Mouse (Mus musculus) midbrain, embryonic 10.5 days (tissue): Measurements from ENCODE around the gene Tspan17. TPM values are rescaled to one million over a fixed set of nuclear protein-coding genes. Genes with fewer than 3 reads are reported as not detected.
A peak's percentile ranks its signal among the peaks of the same experiment; 100 is the strongest.

Experiments
- DNase-seq: peaks from one replicate; pipeline ENCODE4 v3.0.0-alpha.2; 2017; ENCODE audit warnings: low spot score
- H3K27ac ChIP-seq: fragments of 300-500 bp; sonication (generic); replicated peaks from 2 replicates; pipeline ENCODE4 v1.5.1; 2016; ENCODE audit warnings: mild to moderate bottlenecking
- H3K27me3 ChIP-seq: fragments of 300-500 bp; sonication (generic); 2 replicates; pipeline ENCODE4 v1.6.1; 2016; ENCODE audit warnings: low read depth, mild to moderate bottlenecking; ENCODE audit not compliant: poor library complexity, severe bottlenecking
- H3K36me3 ChIP-seq: fragments of 300-500 bp; sonication (generic); 2 replicates; pipeline ENCODE4 v1.6.1; 2016; ENCODE audit warnings: mild to moderate bottlenecking, moderate library complexity
- H3K4me1 ChIP-seq: fragments of 300-500 bp; sonication (generic); 2 replicates; pipeline ENCODE4 v1.6.1; 2016
- H3K4me3 ChIP-seq: fragments of 300-500 bp; sonication (generic); 2 replicates; pipeline ENCODE4 v1.5.1; 2016; ENCODE audit warnings: mild to moderate bottlenecking, moderate library complexity
- H3K9me3 ChIP-seq: fragments of 300-500 bp; sonication (generic); replicated peaks from 2 replicates; pipeline ENCODE4 v1.6.1; 2016; ENCODE audit warnings: mild to moderate bottlenecking
- WGBS: fragments of 180-500 bp; shearing (Covaris S2); methylation state at CpG from one replicate; pipeline ENCODE4 v1.1.7; 2016; 5-methylcytosine and 5-hydroxymethylcytosine counted together
- polyA plus RNA-seq: library from polyadenylated mRNA; unstranded; fragments of >200 nt; fragmentation: Nextera tagmentation; extraction: Ambion mirVana; gene quantifications from 2 replicates; pipeline ENCODE4 v1.2.1, GENCODE M21; 2016

The Tspan17 gene
- polyA plus RNA-seq = 12.9 and 20.6 TPM in 2 replicates

DNA sequence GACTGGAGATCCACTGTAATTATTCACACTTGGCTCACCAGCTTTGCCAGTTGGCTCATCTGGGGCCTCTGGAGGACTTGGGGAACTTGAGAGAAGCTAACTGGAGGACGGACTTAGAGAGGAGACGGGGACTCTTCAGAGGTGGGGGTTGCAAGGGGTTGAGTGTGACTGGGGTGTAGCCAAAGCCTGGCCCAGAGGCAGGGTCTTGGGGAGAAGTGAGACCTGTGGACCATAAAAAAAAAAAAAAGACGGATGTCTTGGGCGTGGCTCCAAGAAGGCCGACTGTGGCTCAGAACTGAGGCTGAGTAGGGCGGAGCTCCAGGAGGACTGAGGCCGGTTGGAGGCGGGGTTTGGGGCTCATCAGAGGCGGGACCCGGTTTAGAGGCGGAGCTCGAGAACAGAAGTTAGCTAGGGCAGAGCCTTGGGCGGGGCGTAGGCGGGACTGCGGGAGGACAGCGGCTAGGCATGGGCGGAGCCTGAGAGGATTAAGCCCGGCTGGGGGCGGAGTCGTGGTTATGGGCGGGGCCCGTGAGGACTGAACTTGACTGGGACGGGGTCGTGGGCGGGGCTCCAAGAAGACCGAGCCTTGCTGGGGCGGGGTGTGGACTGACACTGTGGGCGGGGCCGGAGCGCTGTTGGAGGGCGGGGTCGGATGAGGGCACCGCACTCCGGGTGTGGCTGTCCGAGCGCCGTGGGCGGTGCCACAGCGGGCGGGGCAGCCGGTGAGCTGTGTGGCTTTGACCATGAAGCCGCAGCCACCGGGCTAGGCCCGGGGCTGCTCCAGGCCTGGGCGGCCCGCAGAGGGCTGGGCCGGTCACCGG is at the start of gene Tspan17:
TSS of gene Tspan17 (plus strand) at position 638 of the 821 bp plus-strand sequence.
- peaks cover 32% of the 10 kb centered on the region for H3K4me1 ChIP-seq
- H3K27ac ChIP-seq = peak within 1 kb of the TSS; percentile 77
- H3K27me3 ChIP-seq = peaks cover 52% of the 10 kb centered on the region
- peak within 1 kb of the TSS; percentile 69 for H3K4me3 ChIP-seq
- no peaks in the 10 kb centered on the region for H3K9me3 ChIP-seq
- 2% methylated on average over 49 of the region's 49 CpGs for WGBS
- no peaks in the 10 kb centered on the region for H3K36me3 ChIP-seq
- peak; percentile 99 for DNase-seq

DNA sequence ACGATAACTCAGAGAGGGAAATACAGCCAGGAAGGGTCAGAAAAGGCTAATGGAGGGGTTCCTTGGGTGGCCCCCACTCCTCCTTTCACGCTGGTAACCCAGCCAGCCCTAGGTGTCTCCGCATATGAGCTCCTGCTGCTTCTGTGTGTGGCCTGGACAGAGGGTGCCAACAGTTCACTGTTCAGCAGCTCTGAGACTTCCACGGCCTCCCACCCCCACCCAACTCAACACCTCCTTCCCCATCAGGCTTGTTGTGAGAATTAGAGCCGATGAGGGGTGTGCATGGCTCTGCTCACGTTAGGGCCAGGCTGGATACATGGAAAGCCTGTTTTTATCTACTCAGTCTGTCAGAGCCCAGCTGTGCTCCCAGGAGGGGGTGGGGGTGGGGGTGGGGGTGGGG is 43.1 kb upstream of the Tspan17 start:
- Histone ChIP-seq H3K4me3 (no peak overlapping the region), H3K36me3 (0 out of 2 replicates have a peak, but pooled peaks cover 15% of the 10 kb centered on the region), H3K27ac (no peak overlapping the region), H3K9me3 (no peaks in the 10 kb centered on the region), H3K27me3 (peaks cover 41% of the 10 kb centered on the region), H3K4me1 (peaks cover 44% of the 10 kb centered on the region)
- WGBS = 53% methylated on average over 6 of the region's 6 CpGs
- no peak for DNase-seq

DNA sequence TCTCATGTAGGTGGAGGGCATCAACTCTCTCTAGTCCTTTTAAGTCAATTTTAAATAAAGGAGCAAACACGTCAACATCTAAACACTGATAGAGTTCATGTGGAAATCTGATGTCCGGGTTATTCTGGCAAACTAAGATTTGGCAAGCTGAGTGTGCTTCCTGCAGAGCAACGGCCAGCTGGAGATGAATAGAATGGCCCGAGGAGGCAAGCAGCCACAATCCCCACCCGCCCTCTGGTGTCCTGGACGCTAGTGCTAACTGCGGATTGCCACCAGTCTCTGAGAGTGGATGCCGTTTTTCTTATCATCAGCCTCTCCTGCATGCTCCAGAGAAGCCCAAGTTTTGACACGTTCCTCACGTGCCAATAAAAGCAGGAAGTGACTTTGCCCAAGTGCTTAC is 42.3 kb upstream of the Tspan17 start:
- Histone ChIP-seq H3K4me3 (no peak overlapping the region; the same call in 1 of the 2 replicates), H3K27me3 (peaks cover 48% of the 10 kb centered on the region), H3K27ac (no peak overlapping the region), H3K36me3 (0 out of 2 replicates have a peak, but pooled peaks cover 7% of the 10 kb centered on the region), H3K9me3 (no peaks in the 10 kb centered on the region), H3K4me1 (peaks cover 44% of the 10 kb centered on the region)
- 47% methylated on average over 10 of the region's 10 CpGs for WGBS
- DNase-seq = no peak

DNA sequence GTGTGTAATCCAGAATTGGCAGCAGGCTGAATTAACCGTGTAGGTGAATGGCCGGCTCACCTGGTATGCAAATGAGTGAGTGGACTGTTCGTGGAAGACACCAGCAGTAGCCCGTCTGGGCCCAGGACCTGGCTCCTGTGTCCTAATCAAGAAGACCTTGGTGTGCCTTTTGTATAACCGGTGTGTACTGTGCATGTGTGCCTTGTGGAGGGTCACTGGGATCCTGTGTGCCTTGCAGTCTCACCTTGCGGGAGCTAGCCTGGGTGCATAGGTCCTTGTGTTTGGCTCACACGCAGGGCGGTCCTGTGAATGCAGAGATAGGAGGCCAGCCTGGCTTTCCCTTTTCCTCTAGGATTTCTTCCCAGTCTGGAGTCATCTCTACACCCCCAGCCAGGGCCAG is 41.0 kb upstream of the Tspan17 start:
- DNase-seq = no peak
- no peaks in the 10 kb centered on the region for H3K9me3 ChIP-seq
- peak overlapping the region; percentile 87; the same call in 1 of the 2 replicates for H3K27ac ChIP-seq
- WGBS = 86% methylated on average over 8 of the region's 8 CpGs
- H3K36me3 ChIP-seq = 0 out of 2 replicates have a peak, but pooled peaks cover 7% of the 10 kb centered on the region
- peaks cover 44% of the 10 kb centered on the region for H3K4me1 ChIP-seq
- H3K4me3 ChIP-seq = peak overlapping the region; percentile 75
- H3K27me3 ChIP-seq = peaks cover 54% of the 10 kb centered on the region

DNA sequence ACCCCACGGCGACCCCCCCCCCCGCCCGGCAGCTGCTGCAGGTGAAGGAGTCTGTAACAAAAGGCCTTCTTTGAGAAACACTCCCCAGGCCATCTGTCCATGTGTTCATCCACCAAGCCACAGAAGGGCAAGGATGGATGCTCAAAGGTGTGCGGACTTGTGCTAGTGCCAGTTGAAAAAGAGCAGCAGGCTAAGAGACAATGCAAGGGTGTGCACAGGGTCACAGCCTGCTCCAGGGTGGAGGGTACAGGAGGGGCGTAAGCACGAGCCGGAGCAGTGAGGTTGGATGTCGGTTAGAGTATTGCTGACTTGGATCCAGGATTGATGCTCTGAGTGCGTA is 40.5 kb upstream of the Tspan17 start:
- Histone ChIP-seq H3K9me3 (no peaks in the 10 kb centered on the region), H3K27ac (peak overlapping the region; percentile 87), H3K27me3 (peaks cover 57% of the 10 kb centered on the region), H3K4me1 (peaks cover 44% of the 10 kb centered on the region), H3K4me3 (peak overlapping the region; percentile 75), H3K36me3 (0 out of 2 replicates have a peak, but pooled peaks cover 7% of the 10 kb centered on the region)
- DNase-seq = no peak
- 48% methylated on average over 10 of the region's 10 CpGs for WGBS

DNA sequence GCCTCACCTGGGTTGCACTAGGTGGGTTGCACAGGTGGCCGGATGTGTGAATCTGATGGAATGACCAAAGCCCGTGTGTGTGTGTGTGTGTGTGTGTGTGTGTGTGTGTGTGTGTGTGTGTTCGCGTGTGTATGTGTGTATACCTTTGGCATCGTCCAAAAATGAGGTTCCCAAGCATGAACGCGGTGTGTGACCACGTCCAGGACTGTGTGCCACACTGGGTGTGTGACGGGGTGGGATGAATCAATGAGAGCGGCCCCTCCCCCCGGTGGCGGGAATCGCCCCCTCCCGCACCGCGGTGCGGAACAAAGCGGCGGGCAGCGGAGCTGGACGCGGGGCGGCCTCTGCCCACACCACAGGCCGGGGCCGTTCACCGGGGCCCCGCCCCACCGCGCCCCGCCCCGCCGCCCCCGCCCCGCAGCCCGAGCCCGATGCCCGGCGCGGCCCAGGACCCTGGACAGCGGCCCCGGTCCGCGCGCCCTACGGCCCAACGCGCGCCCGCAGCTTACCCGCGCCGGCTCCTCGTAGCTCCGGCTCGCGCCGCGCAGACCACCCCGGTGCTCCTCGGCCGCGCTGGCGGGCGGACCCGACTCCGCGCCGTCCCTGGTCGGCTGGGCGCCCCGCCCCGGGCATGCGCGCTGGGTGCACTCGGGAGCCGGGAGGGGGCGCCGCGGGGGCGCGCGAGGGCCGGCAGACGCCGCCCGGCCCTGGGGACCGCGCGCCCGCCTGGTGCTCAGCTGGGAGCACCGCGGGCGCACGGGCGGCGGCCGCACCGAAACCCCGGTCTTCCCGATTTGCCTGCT is 39.9 kb upstream of the Tspan17 start:
- WGBS = 2% methylated on average over 93 of the region's 100 CpGs
- Histone ChIP-seq H3K4me3 (peak overlapping the region; percentile 75), H3K4me1 (peaks cover 50% of the 10 kb centered on the region), H3K27me3 (peaks cover 63% of the 10 kb centered on the region), H3K9me3 (no peaks in the 10 kb centered on the region), H3K27ac (peak overlapping the region; percentile 87), H3K36me3 (0 out of 2 replicates have a peak, but pooled peaks cover 7% of the 10 kb centered on the region)
- DNase-seq = peak; percentile 79

DNA sequence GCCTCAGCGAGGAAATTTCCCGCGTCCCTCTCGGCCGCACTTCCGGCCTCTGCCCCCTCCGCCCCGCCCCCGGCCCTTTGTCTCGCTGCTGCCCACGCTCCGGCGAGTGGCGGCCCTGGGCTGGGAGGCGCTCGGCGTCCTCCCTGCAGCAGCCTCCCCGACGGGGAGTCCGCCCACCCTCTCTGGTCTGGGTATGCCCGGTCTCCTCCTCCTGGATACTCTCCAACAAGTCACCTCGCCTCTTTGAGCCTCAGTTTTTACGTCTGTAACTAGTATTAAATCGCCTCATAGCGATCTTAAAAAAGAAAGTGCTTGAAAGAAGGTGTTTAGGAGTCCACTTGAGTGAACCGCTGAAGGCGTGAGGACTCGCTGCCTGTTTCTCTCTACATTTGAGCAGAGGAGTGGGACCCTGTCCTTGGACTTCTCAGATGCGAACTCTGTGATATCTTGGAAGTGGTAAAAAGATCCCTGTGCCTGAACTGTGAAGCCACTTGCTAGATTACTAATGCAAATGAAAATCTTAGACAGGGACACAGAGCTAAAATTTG is 39.2 kb upstream of the Tspan17 start, which contains the start of gene Gprin1:
TSS of gene Gprin1 (minus strand) at position 11 of the 548 bp plus-strand sequence.
- H3K4me1 ChIP-seq = peaks cover 49% of the 10 kb centered on the region
- WGBS = 3% methylated on average over 29 of the region's 29 CpGs
- H3K27ac ChIP-seq = peak within 1 kb of the TSS; percentile 87
- peaks cover 69% of the 10 kb centered on the region for H3K27me3 ChIP-seq
- DNase-seq = no peak
- H3K9me3 ChIP-seq = no peaks in the 10 kb centered on the region
- H3K36me3 ChIP-seq = 0 out of 2 replicates have a peak, but pooled peaks cover 4% of the 10 kb centered on the region
- H3K4me3 ChIP-seq = peak within 1 kb of the TSS; percentile 75

DNA sequence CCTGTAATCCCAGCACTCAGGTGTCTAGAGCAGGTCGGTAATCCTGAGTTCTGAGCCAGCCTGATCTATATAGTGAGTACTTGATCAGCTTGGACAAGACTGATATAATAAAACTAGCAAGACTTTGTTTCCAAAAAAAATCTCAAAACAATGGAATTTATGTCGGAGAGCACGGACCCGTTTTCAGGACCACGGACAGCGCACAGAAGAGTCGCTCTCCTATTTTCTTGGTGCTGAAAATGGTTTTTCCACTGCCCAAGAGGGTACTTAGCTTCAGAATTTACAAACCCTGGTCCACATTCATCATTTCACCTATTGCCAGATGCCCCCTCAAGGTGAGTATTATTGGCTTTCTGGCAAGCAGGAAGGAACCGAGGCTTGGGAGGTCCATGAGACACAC is 38.5 kb upstream of the Tspan17 start:
- H3K4me3 ChIP-seq = no peak overlapping the region
- H3K4me1 ChIP-seq = peaks cover 56% of the 10 kb centered on the region
- peaks cover 75% of the 10 kb centered on the region for H3K27me3 ChIP-seq
- no peaks in the 10 kb centered on the region for H3K9me3 ChIP-seq
- H3K36me3 ChIP-seq = no peaks in the 10 kb centered on the region
- H3K27ac ChIP-seq = no peak overlapping the region
- WGBS = 3% methylated on average over 8 of the region's 8 CpGs
- no peak for DNase-seq

DNA sequence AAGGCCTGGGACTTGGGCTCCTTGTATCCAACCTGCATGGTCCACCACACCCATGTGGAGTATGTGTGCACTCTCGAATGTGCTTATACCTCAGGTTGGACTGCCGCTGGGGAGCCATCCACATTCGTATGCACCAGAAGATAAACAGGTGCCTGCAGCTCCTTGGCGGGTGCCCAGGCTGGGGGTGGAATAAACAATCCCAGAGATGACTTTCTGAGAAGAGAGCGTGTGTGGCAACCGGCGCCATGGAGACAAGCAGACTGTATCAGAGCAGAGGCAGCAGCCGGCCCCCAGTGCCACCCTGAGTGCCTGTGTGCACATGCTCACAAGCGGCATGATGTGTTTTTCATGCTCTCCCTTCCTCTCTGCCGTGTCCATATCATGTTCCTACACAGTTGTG is 36.5 kb upstream of the Tspan17 start:
- Histone ChIP-seq H3K27me3 (peaks cover 84% of the 10 kb centered on the region), H3K9me3 (no peaks in the 10 kb centered on the region), H3K4me1 (peaks cover 46% of the 10 kb centered on the region), H3K27ac (no peak overlapping the region), H3K36me3 (no peaks in the 10 kb centered on the region), H3K4me3 (no peak overlapping the region)
- WGBS = 76% methylated on average over 10 of the region's 10 CpGs
- no peak for DNase-seq

DNA sequence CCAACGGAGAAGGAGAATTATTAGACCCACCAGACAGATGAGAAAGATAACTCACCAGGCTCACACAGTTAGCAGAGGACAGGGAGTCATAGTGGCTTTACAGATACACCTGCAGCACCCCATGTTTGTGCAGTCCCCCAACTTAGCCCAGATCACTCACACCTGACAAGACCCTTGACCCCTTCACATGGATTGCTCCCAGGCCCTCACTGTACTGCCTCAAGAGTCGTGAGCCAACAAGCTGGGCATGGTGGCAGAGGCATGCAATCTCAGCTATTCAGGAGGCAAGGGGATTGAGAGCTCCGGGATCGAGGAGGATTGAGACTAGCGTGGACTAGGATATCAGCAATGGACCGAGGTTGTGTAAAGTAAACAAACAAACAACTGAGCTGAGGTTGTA is 35.4 kb upstream of the Tspan17 start:
- Histone ChIP-seq H3K27me3 (peaks cover 76% of the 10 kb centered on the region), H3K4me3 (no peak overlapping the region), H3K36me3 (no peaks in the 10 kb centered on the region), H3K27ac (no peak overlapping the region), H3K4me1 (peaks cover 46% of the 10 kb centered on the region), H3K9me3 (no peaks in the 10 kb centered on the region)
- 72% methylated on average over 6 of the region's 6 CpGs for WGBS
- DNase-seq = no peak

DNA sequence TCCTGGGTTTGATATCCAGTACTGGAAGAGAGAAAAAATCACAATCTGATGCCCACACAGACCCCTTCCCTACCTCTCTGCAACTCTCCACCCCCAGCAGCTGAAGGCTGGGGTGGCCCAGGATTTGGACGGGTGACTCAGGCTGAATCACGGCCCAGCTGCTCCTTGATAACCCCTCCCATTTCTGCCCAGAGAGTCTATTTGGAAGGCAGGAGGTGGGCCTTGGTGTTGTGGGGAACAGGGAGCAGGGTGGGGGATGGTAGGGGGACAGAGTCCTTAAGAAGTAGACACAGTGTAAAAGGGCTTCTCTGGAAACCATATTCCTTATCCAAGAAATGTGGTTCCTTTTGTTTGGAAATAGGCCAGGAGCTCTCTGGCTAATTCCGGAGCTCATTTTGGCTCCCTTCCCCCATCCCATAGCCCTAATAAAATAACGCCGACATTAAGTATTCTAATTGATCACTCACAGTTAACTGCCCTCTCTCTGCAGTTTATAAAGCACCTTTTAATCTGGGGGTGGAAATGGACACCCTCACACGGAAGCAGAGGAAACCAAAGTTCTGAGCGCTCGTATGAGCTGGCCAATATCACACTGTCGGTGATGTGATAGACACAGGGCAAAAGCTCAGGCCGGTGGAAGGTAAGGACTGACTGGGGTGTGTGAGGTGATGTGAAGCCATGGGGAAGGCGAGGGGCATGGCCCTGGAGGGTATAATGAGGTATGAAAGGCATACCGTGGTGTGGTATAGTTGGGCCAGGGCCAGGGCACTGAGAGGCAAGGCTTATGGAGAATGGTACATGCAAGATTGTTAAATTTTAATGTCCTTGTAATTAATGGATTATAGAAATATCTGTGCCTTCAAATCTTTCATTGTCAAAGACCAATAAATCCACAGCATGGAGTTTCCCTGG is 34.8 kb upstream of the Tspan17 start:
- Histone ChIP-seq H3K36me3 (no peaks in the 10 kb centered on the region), H3K4me3 (no peak overlapping the region), H3K4me1 (peaks cover 46% of the 10 kb centered on the region), H3K27me3 (peaks cover 77% of the 10 kb centered on the region), H3K9me3 (no peaks in the 10 kb centered on the region), H3K27ac (no peak overlapping the region)
- DNase-seq = no peak
- WGBS = 44% methylated on average over 12 of the region's 12 CpGs
